Mouse (Mus musculus) spleen, adult 2 months (tissue): ENCODE measurements around the gene Palm3. TPM values are rescaled to one million over a fixed set of nuclear protein-coding genes. Genes with fewer than 3 reads are reported as not detected.
A peak's percentile ranks its signal among the peaks of the same experiment; 100 is the strongest.

Experiments used
- DNase-seq, 2 experiments: peaks; one replicate each; pipeline versions ENCODE4 v3.0.0 to v3.0.0-alpha.2; 2012 to 2021; ENCODE audit warnings: low spot score in 2 of 2, low read depth in 1 of 2
- H3K27ac ChIP-seq: fragments of 200-500 bp; 2 replicates; pipeline ENCODE4 v1.5.1; 2012; ENCODE audit warnings: low read length, inconsistent platforms; ENCODE audit not compliant: insufficient read depth
- H3K27me3 ChIP-seq: fragments of 200-500 bp; 2 replicates; pipeline ENCODE4 v1.6.1; 2012; ENCODE audit warnings: mild to moderate bottlenecking, moderate library complexity, low read length, inconsistent platforms; ENCODE audit not compliant: control insufficient read depth, insufficient read depth
- H3K36me3 ChIP-seq: fragments of 200-500 bp; 2 replicates; pipeline ENCODE4 v1.6.1; 2012; ENCODE audit warnings: mild to moderate bottlenecking, low read length, inconsistent platforms; ENCODE audit not compliant: control insufficient read depth, insufficient read depth
- H3K4me1 ChIP-seq: fragments of 200-500 bp; 2 replicates; pipeline ENCODE4 v1.6.1; 2011; ENCODE audit warnings: inconsistent platforms; ENCODE audit not compliant: control insufficient read depth, insufficient read depth, insufficient read length
- H3K4me3 ChIP-seq: fragments of 200-500 bp; 2 replicates; pipeline ENCODE4 v1.5.1; 2011; ENCODE audit warnings: mild to moderate bottlenecking, inconsistent platforms; ENCODE audit not compliant: insufficient read depth, insufficient read length; ENCODE audit errors: extremely low read depth
- CTCF ChIP-seq: fragments of 200-500 bp; IDR thresholded peaks from 2 replicates; pipeline ENCODE4 v1.5.1; 2011; ENCODE audit warnings: mild to moderate bottlenecking, inconsistent platforms; ENCODE audit not compliant: insufficient read depth, insufficient read length, insufficient replicate concordance; ENCODE audit errors: extremely low read depth
- POLR2A ChIP-seq: fragments of 200-500 bp; IDR thresholded peaks from 2 replicates; pipeline ENCODE4 v1.6.1; 2011; ENCODE audit warnings: low read depth, low read length, inconsistent platforms
- WGBS: fragments of 180-500 bp; shearing (Covaris S2); methylation state at CpG from one replicate; pipeline ENCODE4 v1.1.7; 2018; 5-methylcytosine and 5-hydroxymethylcytosine counted together
- polyA plus RNA-seq: library from polyadenylated mRNA; depleted of rRNA; stranded (reverse); fragments of >200 nt; gene quantifications from 2 replicates; pipeline ENCODE4 v1.2.3, GENCODE M21; 2012

Palm3 gene
- polyA plus RNA-seq, 1 experiment: 0.23 TPM

GRCm38 (mm10) chr8:84048171-84048570 is 26.9 kb downstream of the Palm3 start:
- H3K36me3 ChIP-seq: no peaks in the 10 kb centered on the region
- no peaks in the 10 kb centered on the region for H3K27me3 ChIP-seq
- DNase-seq: no peak
- H3K4me1 ChIP-seq: peaks cover under 1% of the 10 kb centered on the region; the same call in 1 of the 2 replicates
- no peak for TF ChIP-seq POLR2A
- WGBS: 60% methylated on average over 5 of the region's 5 CpGs
- no peak overlapping the region for H3K4me3 ChIP-seq
- H3K27ac ChIP-seq: no peak overlapping the region

DNA sequence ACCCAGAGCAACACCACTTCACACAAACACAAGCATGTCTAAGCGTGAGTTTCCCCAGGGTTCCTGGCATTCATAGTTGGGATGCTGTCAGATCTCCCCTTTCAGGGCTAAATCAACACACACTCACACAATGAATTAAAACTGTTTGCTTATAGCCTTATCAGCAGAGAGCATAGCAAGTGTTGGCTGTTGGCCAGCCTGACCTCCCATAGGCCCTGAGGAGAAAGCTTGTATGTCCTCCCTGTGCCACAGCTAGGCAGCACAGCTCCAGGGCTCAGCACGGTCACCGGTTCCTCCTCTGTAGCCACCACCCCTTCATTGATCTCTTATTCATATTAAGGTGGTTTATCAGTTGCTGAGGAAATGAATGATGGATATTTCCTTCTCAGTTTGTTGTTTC is 31.5 kb downstream of the Palm3 start:
- no peak for TF ChIP-seq POLR2A
- no peak for TF ChIP-seq CTCF
- WGBS: 68% methylated on average over 3 of the region's 3 CpGs
- H3K27me3 ChIP-seq: no peaks in the 10 kb centered on the region
- no peaks in the 10 kb centered on the region for H3K36me3 ChIP-seq
- H3K27ac ChIP-seq: no peak overlapping the region
- no peak for DNase-seq
- no peak overlapping the region for H3K4me3 ChIP-seq
- no peaks in the 10 kb centered on the region for H3K4me1 ChIP-seq

DNA sequence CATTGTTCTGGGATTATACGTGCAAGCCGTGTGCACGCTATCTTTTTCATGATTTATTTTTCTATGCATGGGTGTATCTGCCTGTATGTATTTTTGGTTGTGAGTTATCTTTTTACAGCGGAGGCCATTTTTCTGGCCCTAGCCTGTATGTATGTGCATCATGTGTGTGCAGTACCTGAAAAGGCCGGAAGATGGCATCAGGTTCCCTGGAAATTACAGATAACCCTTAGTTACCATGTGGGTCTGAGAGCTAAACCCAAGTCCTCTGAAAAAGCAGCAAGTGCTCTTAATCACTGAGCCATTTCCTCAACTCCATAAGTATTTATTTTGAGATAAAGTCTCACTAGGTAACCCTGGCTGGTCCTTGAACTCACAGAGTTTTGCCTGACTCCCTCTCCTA is 32.0 kb downstream of the Palm3 start:
- TF ChIP-seq CTCF: no peak
- TF ChIP-seq POLR2A: no peak
- WGBS: 97% methylated on average over 5 of the region's 5 CpGs
- H3K36me3 ChIP-seq: no peaks in the 10 kb centered on the region
- H3K4me1 ChIP-seq: no peaks in the 10 kb centered on the region
- H3K27me3 ChIP-seq: no peaks in the 10 kb centered on the region
- H3K27ac ChIP-seq: no peak overlapping the region
- no peak overlapping the region for H3K4me3 ChIP-seq
- DNase-seq: no peak

DNA sequence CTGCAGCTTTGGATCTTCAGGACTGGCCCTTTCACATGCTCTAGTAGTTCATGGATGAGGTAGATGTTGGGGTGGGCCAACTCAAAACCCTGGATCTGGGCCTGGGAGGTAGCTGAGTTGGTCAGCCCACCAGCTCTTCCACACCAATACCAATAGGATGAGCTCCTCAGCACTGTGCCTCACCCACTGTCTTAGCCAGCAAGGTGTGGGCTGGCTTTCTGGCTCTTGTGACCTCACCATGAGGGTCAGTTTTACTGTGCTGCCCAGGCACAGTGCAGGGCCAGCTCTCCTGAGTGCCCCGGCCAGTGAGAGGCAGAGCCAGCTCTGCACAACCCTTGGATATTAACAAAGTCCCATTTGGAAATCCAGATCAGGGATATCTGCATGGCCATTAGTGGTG is 36.6 kb downstream of the Palm3 start:
- TF ChIP-seq POLR2A (no peak), CTCF (no peak)
- Histone ChIP-seq H3K27ac (no peak overlapping the region), H3K36me3 (no peaks in the 10 kb centered on the region), H3K27me3 (no peaks in the 10 kb centered on the region), H3K4me3 (no peak overlapping the region), H3K4me1 (no peaks in the 10 kb centered on the region)
- 100% methylated on average over 1 of the region's 1 CpGs for WGBS
- no peak for DNase-seq

- Histone ChIP-seq H3K4me1 (peaks cover 9% of the 10 kb centered on the region), H3K27ac (no peak overlapping the region), H3K36me3 (no peaks in the 10 kb centered on the region), H3K27me3 (no peaks in the 10 kb centered on the region), H3K4me3 (no peak overlapping the region)
- no peak for TF ChIP-seq POLR2A
- 94% methylated on average over 2 of the region's 2 CpGs for WGBS
- no peak for DNase-seq
These were observed 38.0 kb downstream of the Palm3 start for GRCm38 (mm10) chr8:84059226-84059625.

DNA sequence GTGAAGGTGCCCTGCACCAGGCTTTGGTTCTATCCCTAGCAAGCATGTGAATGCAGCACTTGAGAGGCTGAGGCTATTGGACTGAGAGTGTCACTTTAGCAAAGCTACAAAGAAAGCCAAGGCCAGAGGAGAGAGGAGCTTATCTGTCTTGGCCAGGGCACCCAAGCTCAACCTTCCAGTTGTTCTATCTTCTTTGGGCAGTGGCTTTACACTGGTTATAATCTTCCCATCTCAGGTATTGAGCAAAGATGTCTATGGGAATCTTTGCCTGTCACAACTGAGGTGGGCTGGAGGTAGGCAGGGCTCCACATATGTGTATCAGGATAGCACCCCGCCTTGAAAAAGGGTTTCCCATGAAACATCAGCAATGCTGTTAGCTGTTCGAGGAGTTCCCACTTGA is 39.0 kb downstream of the Palm3 start:
- peaks cover 18% of the 10 kb centered on the region for H3K4me1 ChIP-seq
- no peak overlapping the region for H3K4me3 ChIP-seq
- no peak for TF ChIP-seq POLR2A
- no peak for TF ChIP-seq CTCF
- H3K27me3 ChIP-seq: no peaks in the 10 kb centered on the region
- H3K36me3 ChIP-seq: no peaks in the 10 kb centered on the region
- no peak for DNase-seq
- WGBS: 86% methylated on average over 2 of the region's 2 CpGs
- H3K27ac ChIP-seq: no peak overlapping the region

- H3K4me1 ChIP-seq: peaks cover 19% of the 10 kb centered on the region
- DNase-seq: peak; percentile 64 to 83
- H3K4me3 ChIP-seq: no peak overlapping the region
- TF ChIP-seq CTCF (no peak), POLR2A (no peak)
- no peaks in the 10 kb centered on the region for H3K27me3 ChIP-seq
- no peaks in the 10 kb centered on the region for H3K36me3 ChIP-seq
- H3K27ac ChIP-seq: peak overlapping the region; percentile 97
- 11% methylated on average over 8 of the region's 8 CpGs for whole genome bisulfite sequencing
These were observed 42.8 kb downstream of the Palm3 start for GRCm38 (mm10) chr8:84063861-84064610.
